Mouse (Mus musculus) neutrophil, adult 5-6 weeks (primary cell): ENCODE data around the gene Wnt6. TPM values are rescaled to one million over a fixed set of nuclear protein-coding genes. Genes with fewer than 3 reads are reported as not detected.

ENCODE experiments used
- total RNA-seq: library from RNA; stranded (forward); fragments of 200-1000 nt; gene quantifications from 2 replicates; pipeline ENCODE4 v1.2.3, GENCODE M21; 2017

Gene Wnt6
- total RNA-seq, 1 experiment from 2014 or later = not detected

Other genes with a start within 250 kb of the Wnt6 start
- gene Plcd4, start 229.0 kb upstream of the Wnt6 start, total RNA-seq = 0.12 and 0.81 TPM in 2 replicates
- 27.5 and 31.3 TPM in 2 replicates for gene Usp37, start 227.6 kb upstream of the Wnt6 start, total RNA-seq
- 18.7 and 21.5 TPM in 2 replicates for gene Zfp142, start 183.6 kb upstream of the Wnt6 start, total RNA-seq
- gene Bcs1l, start 183.6 kb upstream of the Wnt6 start, total RNA-seq = 7.1 and 15.8 TPM in 2 replicates
- 44.4 and 46.8 TPM in 2 replicates for gene Rnf25, start 170.5 kb upstream of the Wnt6 start, total RNA-seq
- 0.70 and 0.98 TPM in 2 replicates for gene Stk36, start 170.4 kb upstream of the Wnt6 start, total RNA-seq
- 19.0 and 21.1 TPM in 2 replicates for gene Ttll4, start 110.1 kb upstream of the Wnt6 start, total RNA-seq
- gene Cyp27a1, start 58.3 kb upstream of the Wnt6 start, total RNA-seq = 37.6 and 45.0 TPM in 2 replicates
- 0.23 TPM in 1 of 2 replicates, not detected in the other for gene Prkag3, start 22.7 kb upstream of the Wnt6 start, total RNA-seq
- not detected in 2 replicates for gene Wnt10a, start 19.6 kb downstream of the Wnt6 start, total RNA-seq
- gene Cdk5r2, start 83.0 kb downstream of the Wnt6 start, total RNA-seq = not detected in 2 replicates
- gene Fev, start 113.5 kb downstream of the Wnt6 start, total RNA-seq = not detected in 2 replicates
- gene Cryba2, start 121.3 kb downstream of the Wnt6 start, total RNA-seq = not detected in 2 replicates
- not detected in 2 replicates for gene Cfap65, start 163.7 kb downstream of the Wnt6 start, total RNA-seq
- gene Ihh, start 179.8 kb downstream of the Wnt6 start, total RNA-seq = not detected in 2 replicates